Mouse (Mus musculus): ENCODE measurements around the gene Sptlc2. TPM values are rescaled to one million over a fixed set of nuclear protein-coding genes. Genes with fewer than 3 reads are reported as not detected.
A peak's percentile ranks its signal among the peaks of the same experiment; 100 is the strongest.
"Not testable (repeated sequence)": the region's sequence is repeated elsewhere in the genome, so short reads cannot be mapped to it uniquely, and the experiment has no call there.

Sptlc2 gene
- polyA plus RNA-seq, 1 experiment from 2014 or later, result 99.1 TPM

- no peak for ATAC-seq (ENCODE audit: insufficient read depth, low FRiP score, low read depth)
- 91% methylated on average over 5 of the region's 5 CpGs for WGBS
- Histone ChIP-seq H3K9ac (no peak overlapping the region), H3K27ac (no peak overlapping the region), H3K27me3 (replicated peaks) (no peaks in the 10 kb centered on the region), H3K4me2 (no peak overlapping the region), H3K4me3 (replicated peaks) (no peak overlapping the region), H3K9me3 (no peaks in the 10 kb centered on the region), H3K36me3 (no peaks in the 10 kb centered on the region), H3K4me1 (no peaks in the 10 kb centered on the region)
These were observed 99.1 kb downstream of the Sptlc2 start for GRCm38 (mm10) chr12:87289100-87289499.

- Histone ChIP-seq H3K9ac (no peak overlapping the region), H3K9me3 (no peaks in the 10 kb centered on the region), H3K27me3 (replicated peaks) (no peaks in the 10 kb centered on the region), H3K27ac (no peak overlapping the region), H3K4me3 (replicated peaks) (no peak overlapping the region), H3K36me3 (no peaks in the 10 kb centered on the region), H3K4me1 (no peaks in the 10 kb centered on the region), H3K4me2 (no peak overlapping the region)
- 71% methylated on average over 5 of the region's 5 CpGs for WGBS
- no peak for ATAC-seq (ENCODE audit: insufficient read depth, low FRiP score, low read depth)
These were observed 103.4 kb downstream of the Sptlc2 start for GRCm38 (mm10) chr12:87284726-87285125.

DNA sequence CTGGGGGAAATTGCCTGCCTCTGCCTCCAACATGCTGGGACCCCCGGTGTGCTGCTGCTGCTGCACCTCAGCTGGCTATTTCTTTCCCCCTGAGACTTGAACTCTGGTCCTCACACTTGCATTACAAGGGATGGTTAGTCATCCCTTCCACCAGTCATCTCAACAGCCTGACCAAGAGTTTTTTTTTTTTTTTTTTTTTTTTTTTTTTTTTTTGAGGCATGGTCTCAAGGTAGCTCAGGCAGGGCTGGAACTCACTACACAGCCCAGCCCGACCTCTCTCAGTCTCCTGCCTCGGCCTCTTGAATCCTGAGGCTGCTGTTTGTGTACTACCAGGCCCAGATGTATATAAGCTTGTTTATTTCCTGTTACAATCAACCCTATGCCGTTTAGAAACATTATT is 103.9 kb downstream of the Sptlc2 start:
- ATAC-seq (ENCODE audit: insufficient read depth, low FRiP score, low read depth), result no peak
- Histone ChIP-seq H3K9ac (no peak overlapping the region), H3K4me3 (replicated peaks) (no peak overlapping the region), H3K4me1 (no peaks in the 10 kb centered on the region), H3K27me3 (replicated peaks) (no peaks in the 10 kb centered on the region), H3K36me3 (no peaks in the 10 kb centered on the region), H3K9me3 (no peaks in the 10 kb centered on the region), H3K4me2 (no peak overlapping the region), H3K27ac (no peak overlapping the region)
- WGBS, result 73% methylated on average over 4 of the region's 4 CpGs

- Histone ChIP-seq H3K27me3 (replicated peaks) (no peaks in the 10 kb centered on the region), H3K4me1 (no peaks in the 10 kb centered on the region), H3K4me3 (replicated peaks) (no peak overlapping the region), H3K36me3 (no peaks in the 10 kb centered on the region), H3K4me2 (no peak overlapping the region), H3K27ac (no peak overlapping the region), H3K9me3 (no peaks in the 10 kb centered on the region), H3K9ac (no peak overlapping the region)
- 65% methylated on average over 7 of the region's 7 CpGs for WGBS
- no peak for ATAC-seq (ENCODE audit: insufficient read depth, low FRiP score, low read depth)
These were observed 104.4 kb downstream of the Sptlc2 start for GRCm38 (mm10) chr12:87283706-87284105.

GRCm38 (mm10) chr12:87282743-87283142 is 105.4 kb downstream of the Sptlc2 start:
- no peak overlapping the region for H3K27ac ChIP-seq
- 95% methylated on average over 4 of the region's 4 CpGs for WGBS
- no peak overlapping the region for H3K9ac ChIP-seq
- H3K4me3 ChIP-seq (replicated peaks), result no peak overlapping the region
- H3K4me1 ChIP-seq, result no peaks in the 10 kb centered on the region
- H3K27me3 ChIP-seq (replicated peaks), result no peaks in the 10 kb centered on the region
- no peak overlapping the region for H3K4me2 ChIP-seq
- no peaks in the 10 kb centered on the region for H3K36me3 ChIP-seq
- no peaks in the 10 kb centered on the region for H3K9me3 ChIP-seq
- no peak for ATAC-seq (ENCODE audit: insufficient read depth, low FRiP score, low read depth)

GRCm38 (mm10) chr12:87281766-87282165 is 106.4 kb downstream of the Sptlc2 start:
- Histone ChIP-seq H3K27ac (no peak overlapping the region), H3K9me3 (no peaks in the 10 kb centered on the region), H3K9ac (no peak overlapping the region), H3K36me3 (no peaks in the 10 kb centered on the region), H3K4me3 (replicated peaks) (no peak overlapping the region), H3K27me3 (replicated peaks) (no peaks in the 10 kb centered on the region), H3K4me2 (no peak overlapping the region), H3K4me1 (no peaks in the 10 kb centered on the region)
- no peak for ATAC-seq (ENCODE audit: insufficient read depth, low FRiP score, low read depth)
- WGBS, result 54% methylated on average over 1 of the region's 1 CpGs

DNA sequence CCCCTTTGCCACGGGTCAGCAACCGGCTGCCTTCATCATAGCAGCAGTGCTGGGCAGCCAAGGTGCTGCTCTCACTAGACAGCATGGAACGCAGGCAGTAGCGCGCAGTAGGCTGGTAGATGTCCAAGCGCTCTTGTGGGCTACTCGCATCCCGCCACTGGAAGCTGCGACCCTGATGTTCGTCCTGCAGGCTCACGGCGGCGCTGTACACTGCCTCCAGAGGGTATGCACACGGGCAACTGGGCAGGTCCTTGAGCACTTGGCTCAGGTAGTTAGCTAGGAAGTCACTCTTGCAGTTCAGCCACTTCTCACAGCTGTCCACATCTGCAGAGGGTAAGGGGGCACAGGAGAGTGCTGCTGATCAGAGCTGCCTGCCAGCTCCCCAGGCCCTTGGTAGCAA is 108.3 kb downstream of the Sptlc2 start:
- no peak overlapping the region for H3K9ac ChIP-seq
- 54% methylated on average over 14 of the region's 14 CpGs for WGBS
- H3K36me3 ChIP-seq, result peaks cover 3% of the 10 kb centered on the region; the same call in 1 of the 2 replicates
- ATAC-seq (ENCODE audit: insufficient read depth, low FRiP score, low read depth), result no peak
- H3K4me3 ChIP-seq (replicated peaks), result no peak overlapping the region
- no peaks in the 10 kb centered on the region for H3K27me3 ChIP-seq (replicated peaks)
- no peak overlapping the region for H3K4me2 ChIP-seq
- no peaks in the 10 kb centered on the region for H3K9me3 ChIP-seq
- no peaks in the 10 kb centered on the region for H3K4me1 ChIP-seq
- H3K27ac ChIP-seq, result no peak overlapping the region

- Histone ChIP-seq H3K4me1 (no peaks in the 10 kb centered on the region), H3K4me2 (no peak overlapping the region), H3K36me3 (peaks cover 8% of the 10 kb centered on the region), H3K9me3 (no peaks in the 10 kb centered on the region), H3K9ac (no peak overlapping the region), H3K4me3 (replicated peaks) (no peak overlapping the region), H3K27me3 (replicated peaks) (no peaks in the 10 kb centered on the region), H3K27ac (no peak overlapping the region)
- no peak for ATAC-seq (ENCODE audit: insufficient read depth, low FRiP score, low read depth)
- WGBS, result 40% methylated on average over 3 of the region's 3 CpGs
These were observed 108.8 kb downstream of the Sptlc2 start for GRCm38 (mm10) chr12:87279350-87279749.

DNA sequence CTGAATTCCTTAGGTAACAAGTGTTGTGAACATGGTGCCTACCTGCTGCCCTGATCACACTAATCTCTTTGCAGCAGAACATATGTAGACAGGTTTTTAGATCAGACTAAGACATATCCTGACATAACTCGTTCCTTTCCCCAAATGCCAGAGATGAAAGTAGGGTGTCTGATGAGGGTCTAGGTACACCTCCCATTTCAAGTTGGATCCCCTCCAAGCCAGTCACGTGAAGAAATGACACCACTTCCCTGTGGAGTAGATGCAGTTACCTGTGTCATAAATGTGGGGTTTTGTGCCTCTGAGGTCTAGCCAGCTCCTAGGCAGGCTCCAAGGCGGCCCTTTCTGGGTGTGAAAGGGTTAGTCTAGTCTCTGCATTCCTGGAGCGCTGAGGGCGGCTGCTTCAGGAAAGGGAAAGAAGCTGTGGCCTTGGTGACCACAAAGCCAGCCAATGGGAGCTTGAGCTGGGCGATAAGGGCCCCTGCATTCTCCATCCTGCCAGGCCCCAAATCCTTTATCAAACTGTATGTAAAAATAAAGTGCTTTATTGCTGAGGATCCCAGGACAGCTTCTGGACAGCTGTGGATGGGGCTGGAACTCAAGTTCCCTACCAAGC is 109.9 kb downstream of the Sptlc2 start:
- 12% methylated on average over 6 of the region's 6 CpGs for WGBS

DNA sequence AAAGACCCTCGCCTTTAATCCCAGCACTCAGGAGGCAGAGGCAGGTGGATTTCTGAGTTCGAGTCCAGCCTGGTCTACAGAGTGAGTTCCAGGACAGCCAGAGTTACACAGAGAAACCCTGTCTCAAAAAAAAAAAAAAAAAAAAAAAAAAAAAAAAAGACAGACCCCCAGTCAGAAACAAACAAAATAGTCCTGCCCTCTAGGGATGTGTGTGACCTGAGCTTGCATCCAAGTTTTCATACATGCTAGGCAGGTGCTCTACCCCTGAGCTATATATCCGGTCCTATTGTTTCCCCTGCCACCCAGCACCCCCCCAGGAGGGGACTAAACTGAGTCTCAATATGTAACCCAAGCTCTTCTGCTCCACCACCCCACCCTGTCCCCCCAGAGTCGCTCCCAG is 110.9 kb downstream of the Sptlc2 start:
- peaks cover 26% of the 10 kb centered on the region for H3K36me3 ChIP-seq
- not testable (repeated sequence) for H3K9me3 ChIP-seq; H3K4me1 ChIP-seq; ATAC-seq (ENCODE audit: insufficient read depth, low FRiP score, low read depth); H3K4me2 ChIP-seq; H3K27me3 ChIP-seq (replicated peaks); H3K27ac ChIP-seq; H3K9ac ChIP-seq; H3K4me3 ChIP-seq (replicated peaks)
- WGBS, result 88% methylated on average over 4 of the region's 4 CpGs

More for the DNA sequence above, 109.9 kb downstream of the Sptlc2 start:
- no peaks in the 10 kb centered on the region for H3K4me1 ChIP-seq
- ATAC-seq (ENCODE audit: insufficient read depth, low FRiP score, low read depth), result peak; percentile 54
- H3K4me3 ChIP-seq (replicated peaks), result no peak overlapping the region
- no peak overlapping the region for H3K27ac ChIP-seq
- no peak overlapping the region for H3K9ac ChIP-seq
- no peaks in the 10 kb centered on the region for H3K9me3 ChIP-seq
- peaks cover 16% of the 10 kb centered on the region for H3K36me3 ChIP-seq
- H3K4me2 ChIP-seq, result peak overlapping the region; percentile 11
- no peaks in the 10 kb centered on the region for H3K27me3 ChIP-seq (replicated peaks)

GRCm38 (mm10) chr12:87274853-87275831 is 113.0 kb downstream of the Sptlc2 start:
- Histone ChIP-seq H3K36me3 (peaks cover 47% of the 10 kb centered on the region), H3K9ac (no peak overlapping the region), H3K4me2 (no peak overlapping the region), H3K4me1 (no peaks in the 10 kb centered on the region), H3K27ac (no peak overlapping the region), H3K27me3 (replicated peaks) (no peaks in the 10 kb centered on the region), H3K9me3 (no peaks in the 10 kb centered on the region), H3K4me3 (replicated peaks) (no peak overlapping the region)
- WGBS, result 86% methylated on average over 9 of the region's 9 CpGs
- ATAC-seq (ENCODE audit: insufficient read depth, low FRiP score, low read depth), result no peak

GRCm38 (mm10) chr12:87267682-87268081 is 120.5 kb downstream of the Sptlc2 start:
- no peak for ATAC-seq (ENCODE audit: insufficient read depth, low FRiP score, low read depth)
- WGBS, result 16% methylated on average over 4 of the region's 4 CpGs

More at GRCm38 (mm10) chr12:87267682-87268081, 120.5 kb downstream of the Sptlc2 start:
- Histone ChIP-seq H3K36me3 (peaks cover 42% of the 10 kb centered on the region), H3K4me2 (peak overlapping the region; percentile 77), H3K4me1 (peaks cover 6% of the 10 kb centered on the region), H3K9ac (no peak overlapping the region), H3K27ac (no peak overlapping the region), H3K4me3 (replicated peaks) (peak overlapping the region; percentile 89), H3K27me3 (replicated peaks) (no peaks in the 10 kb centered on the region), H3K9me3 (no peaks in the 10 kb centered on the region)
